Mouse (Mus musculus) brain, adult 2 months (tissue): ENCODE results near the gene Ttc34.

Experiments used
- DNase-seq: peaks from one replicate; pipeline ENCODE4 v3.0.0; 2011; ENCODE audit warnings: low read depth, low spot score

Gene Ttc34

DNA sequence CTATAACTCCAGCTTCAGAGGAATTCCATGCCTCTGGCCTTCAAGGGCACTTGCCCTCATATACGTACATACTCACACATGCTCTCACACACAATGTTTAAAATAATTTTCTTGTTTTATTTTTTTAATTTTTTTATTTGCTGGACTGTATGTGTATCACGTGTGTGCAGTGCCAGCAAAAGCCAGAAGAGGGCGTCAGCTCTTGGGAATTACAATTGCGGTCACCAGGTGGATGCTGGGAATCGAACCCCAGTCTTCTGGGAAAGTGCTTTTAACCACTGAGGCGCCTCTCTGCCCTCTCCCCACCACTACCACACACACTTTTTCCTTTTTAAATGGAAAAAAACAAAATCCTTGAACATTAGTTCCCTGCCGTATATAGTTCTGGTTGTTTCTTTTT, 19.6 kb downstream of the Ttc34 start:
- DNase-seq = no peak

DNA sequence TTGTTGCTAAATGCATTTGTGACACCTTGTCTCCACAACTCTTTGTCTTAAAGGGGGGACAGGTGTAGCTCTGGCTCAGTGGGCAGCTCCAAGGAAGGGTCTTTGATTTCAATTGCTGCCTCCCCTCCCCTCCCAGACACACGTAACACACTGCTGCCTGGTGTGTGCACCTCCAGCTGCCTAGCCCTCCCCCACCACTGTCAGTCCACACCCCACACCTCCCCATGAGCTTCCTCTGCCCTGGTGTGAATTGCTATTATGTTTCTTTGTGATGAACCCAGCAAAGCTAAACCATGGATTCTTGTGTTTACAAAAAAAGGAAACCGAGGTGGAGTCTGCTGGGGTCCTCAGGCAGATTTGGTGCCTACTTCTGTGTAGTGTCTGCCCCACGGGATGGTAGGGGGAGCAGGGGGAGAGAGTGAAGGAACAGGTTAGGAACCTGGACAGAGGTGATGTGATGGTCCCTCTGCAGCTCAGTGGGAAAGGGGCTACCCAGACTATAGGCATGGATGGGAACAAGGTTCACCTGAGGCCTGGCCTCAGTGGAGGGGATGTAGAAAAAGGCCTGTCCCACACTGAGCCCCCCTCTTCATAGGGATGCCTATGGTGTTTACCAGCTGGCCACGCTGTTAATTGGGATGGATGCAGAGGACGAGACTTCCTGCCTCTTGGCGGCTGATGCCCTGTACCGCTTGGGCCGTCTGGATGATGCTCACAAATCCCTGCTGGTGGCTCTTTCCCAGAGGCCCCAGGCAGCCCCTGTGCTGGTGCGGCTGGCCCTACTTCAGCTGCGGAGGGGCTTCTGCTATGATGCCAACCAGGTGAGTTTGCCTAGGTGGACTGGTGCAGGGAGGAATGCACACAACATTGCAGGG, 20.3 kb downstream of the Ttc34 start:
- DNase-seq = no peak

- no peak for DNase-seq
Measured at GRCm38 (mm10) chr4:154858601-154859000, 21.3 kb downstream of the Ttc34 start.

GRCm38 (mm10) chr4:154861967-154862366, 24.7 kb downstream of the Ttc34 start:
- no peak for DNase-seq

GRCm38 (mm10) chr4:154863436-154863935, 26.2 kb downstream of the Ttc34 start:
- DNase-seq = no peak

DNA sequence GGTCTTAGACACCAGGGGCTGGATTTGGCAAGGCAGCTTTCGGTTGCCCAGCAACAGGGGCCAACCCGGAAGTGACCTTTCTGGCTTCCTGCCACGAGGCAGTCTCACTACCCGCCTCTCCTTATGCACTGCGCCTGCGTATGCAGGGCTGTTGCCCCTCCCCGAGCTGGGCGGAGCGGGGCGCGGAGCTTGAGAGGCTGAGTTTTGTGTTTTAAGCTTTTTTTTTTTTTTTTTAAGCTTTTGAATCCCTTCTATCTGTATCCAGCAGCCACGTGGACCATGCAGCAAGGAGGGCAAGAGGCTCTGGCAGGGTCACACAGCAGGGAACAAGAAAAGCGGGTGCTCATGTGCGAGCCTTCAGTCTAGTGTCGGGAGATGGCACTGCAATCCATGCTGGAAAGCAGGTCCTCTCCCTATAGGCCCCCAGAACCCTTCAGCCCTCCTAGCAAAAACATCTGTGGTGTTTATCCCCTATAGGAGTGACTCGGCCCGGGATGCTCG, 27.1 kb downstream of the Ttc34 start:
- DNase-seq = peak; percentile 95

DNA sequence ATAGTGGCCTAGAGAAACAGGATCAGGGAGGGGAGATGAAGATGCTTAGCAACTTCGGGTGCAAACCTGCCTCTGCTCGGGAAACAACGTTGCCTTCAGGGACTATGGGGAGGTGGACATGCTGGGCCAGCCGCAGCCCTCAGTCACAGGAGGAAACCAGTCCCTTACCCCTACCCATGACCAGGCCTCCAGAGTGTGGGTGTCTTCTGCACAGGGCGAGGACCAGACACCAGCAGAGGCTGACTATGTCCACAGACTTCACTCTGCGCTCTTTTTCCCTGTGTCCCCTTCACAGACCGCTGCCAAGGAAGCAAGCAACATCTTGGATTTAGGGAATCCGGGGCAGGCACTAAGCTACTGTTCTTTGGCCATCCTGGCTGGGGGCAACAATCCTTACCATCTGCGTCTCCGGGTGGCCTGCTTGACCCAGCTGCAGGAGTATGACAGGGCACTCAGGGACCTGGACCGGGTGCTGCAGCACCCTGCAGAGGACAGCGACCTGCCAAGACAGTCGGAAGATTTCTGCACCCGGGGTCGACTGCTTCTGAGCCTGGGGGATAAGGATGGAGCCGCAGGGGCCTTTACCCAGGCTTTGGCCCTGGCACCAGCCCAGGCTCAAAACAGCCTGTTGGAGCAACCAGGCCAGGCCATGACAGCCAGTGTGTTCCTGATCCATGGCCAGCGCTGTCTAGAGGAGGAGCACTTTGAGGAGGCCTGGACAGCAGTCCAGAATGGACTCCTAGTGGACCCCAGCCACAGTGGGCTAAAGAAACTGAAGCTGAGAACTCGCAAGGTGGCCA, 27.9 kb downstream of the Ttc34 start:
- DNase-seq = no peak

DNA sequence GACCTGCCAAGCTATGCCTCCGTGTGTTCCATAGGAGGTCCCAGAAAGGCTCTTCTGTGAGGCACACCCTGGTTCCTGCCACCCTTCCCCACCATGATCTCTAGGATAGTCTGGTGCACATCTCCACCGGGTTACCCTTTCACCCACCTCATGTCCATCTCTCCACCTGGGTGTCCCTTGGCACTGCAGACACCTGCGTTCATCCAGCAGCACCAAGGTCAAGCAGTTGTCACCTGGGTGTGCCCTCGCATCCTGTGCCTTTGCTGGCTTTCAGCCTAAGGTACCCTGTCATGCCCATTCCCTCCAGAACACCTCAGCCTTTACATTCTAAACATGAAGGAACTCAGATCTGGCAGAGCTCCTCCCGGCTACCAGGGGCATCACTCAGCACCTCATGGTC, 29.1 kb downstream of the Ttc34 start:
- DNase-seq = no peak

DNA sequence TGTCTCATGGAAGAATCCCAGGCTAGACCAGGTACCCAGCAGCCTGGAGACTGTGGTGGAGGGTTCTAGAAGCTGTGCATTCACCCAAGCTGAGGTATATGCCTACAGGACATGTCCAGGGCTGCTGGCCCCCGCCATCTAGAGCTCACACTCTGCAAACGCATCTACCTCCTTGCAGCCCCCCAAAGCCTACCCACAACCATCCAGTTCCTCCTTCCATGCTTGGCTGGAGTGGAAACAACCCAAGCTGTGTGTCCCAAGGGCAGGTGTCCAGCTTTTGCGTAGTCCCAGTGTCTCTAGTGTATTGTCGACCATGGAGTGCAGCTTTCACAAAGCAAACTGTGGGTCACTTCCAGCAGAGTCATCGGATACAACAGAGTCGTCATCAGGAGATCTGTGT, 30.0 kb downstream of the Ttc34 start:
- DNase-seq = no peak

- no peak for DNase-seq
Measured at GRCm38 (mm10) chr4:154869440-154869839, 32.2 kb downstream of the Ttc34 start, which contains the start of gene Mmel1. Mmel1 (plus strand) TSS chr4:154869585.

DNA sequence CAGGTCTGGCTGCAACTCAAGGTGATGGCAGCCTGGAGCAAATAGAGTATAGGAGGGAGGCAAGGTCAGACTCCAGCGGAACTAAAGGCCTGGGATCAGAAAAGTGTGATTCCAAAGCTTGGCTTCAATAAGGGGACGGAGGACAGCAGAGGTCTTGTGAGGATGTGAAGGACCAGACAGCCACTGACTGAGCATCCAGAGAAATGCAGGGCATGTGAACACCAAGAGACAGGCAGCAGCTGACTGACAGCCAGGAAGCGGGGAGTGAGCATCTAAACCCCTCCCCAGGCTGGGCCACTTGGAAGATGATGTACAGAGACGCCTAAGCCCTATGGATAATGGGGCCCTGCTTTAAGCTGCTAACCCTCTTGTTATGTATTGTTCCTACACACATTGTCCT, 33.5 kb downstream of the Ttc34 start:
- DNase-seq = no peak

GRCm38 (mm10) chr4:154871757-154872251, 34.5 kb downstream of the Ttc34 start:
- peak; percentile 54 for DNase-seq

- no peak for DNase-seq
Measured at GRCm38 (mm10) chr4:154873186-154873585, 35.9 kb downstream of the Ttc34 start.

DNA sequence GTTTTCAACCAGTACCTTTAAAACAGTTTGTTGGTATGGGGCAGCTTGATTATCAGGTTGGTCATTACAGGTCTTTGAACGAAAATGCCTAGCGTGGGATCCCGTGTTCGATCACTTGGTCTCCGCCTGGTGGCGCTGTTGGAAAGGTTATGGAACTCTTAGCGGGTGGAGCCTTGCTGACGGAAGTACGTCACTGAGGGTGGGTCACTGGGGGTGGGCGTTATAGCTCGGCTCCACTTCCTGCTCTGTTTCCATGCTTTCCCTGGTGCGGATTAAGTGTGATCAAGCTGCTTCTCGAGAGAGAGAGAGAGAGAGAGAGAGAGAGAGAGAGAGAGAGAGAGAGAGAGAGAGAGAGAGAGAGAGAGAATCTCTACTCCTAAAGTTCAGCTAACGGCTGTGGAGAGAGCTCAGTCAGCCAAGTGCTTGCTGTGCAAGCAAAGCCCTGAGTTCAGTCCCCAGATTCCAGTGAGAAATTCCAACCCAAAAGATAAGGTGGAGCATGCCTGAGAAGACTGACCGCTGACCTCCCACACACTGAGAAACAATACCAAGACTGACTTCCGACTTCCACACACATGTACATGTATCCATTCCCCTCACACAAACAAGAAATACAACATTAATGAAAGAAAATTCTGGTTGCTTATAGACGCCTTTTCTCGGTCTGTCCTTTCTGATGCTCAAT, 40.7 kb downstream of the Ttc34 start:
- peak; percentile 98 for DNase-seq

DNA sequence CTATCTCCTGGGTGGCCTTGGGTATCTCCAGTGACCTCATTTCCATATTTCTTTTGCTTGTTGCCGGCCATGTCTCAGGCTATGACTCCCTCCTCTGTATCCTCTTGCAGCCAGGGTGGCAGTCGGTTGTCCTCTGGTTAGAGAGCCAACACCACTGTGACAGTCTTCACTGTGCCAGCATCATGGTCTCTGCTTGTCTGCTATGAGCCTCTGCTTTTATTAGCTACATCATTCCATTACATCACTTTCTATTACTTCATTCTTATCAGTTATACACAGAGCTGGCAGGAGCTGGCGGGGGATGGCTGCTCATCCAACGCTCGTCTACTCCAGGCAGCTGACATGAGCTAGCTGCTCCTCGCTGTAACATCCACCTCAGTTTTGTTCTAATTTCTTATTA, 43.5 kb downstream of the Ttc34 start:
- no peak for DNase-seq

GRCm38 (mm10) chr4:154882014-154882659, 44.9 kb downstream of the Ttc34 start:
- DNase-seq = no peak

GRCm38 (mm10) chr4:154885416-154885815, 48.2 kb downstream of the Ttc34 start:
- no peak for DNase-seq

DNA sequence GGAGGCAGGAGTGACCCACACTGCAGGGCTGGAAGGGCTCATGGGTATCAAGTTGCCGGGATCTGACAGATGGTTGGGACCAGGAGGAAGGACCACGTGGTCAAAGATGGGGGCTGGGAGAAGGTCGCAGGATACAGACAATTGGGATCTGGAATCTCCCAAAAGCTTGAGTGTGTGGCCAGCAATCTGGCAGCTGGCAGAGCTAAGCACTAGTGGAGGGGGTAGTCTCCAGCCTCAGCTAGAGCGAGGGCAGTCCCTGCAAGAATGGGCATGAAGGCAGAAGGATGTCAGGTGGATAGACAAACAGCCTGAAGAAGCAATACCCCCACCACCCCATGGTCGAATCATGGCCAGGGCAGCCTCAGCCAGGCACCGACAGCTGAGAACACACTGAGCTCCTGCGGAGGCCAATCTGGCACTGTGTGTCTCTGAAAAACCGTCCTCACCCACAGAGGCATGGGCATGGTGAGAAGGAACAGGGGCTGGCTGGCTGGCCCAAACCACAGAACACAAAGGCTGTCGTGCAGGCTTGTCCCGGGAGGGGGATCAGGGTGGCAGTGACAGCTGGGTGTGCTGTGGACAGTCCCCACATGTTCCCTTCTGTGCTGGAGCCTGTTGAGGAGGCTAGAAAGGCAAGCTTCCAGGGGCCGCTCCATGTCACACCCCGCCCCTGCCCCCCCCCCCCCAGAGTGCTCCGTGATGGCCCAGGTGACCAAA, 49.8 kb downstream of the Ttc34 start:
- peak; percentile 89 for DNase-seq

DNA sequence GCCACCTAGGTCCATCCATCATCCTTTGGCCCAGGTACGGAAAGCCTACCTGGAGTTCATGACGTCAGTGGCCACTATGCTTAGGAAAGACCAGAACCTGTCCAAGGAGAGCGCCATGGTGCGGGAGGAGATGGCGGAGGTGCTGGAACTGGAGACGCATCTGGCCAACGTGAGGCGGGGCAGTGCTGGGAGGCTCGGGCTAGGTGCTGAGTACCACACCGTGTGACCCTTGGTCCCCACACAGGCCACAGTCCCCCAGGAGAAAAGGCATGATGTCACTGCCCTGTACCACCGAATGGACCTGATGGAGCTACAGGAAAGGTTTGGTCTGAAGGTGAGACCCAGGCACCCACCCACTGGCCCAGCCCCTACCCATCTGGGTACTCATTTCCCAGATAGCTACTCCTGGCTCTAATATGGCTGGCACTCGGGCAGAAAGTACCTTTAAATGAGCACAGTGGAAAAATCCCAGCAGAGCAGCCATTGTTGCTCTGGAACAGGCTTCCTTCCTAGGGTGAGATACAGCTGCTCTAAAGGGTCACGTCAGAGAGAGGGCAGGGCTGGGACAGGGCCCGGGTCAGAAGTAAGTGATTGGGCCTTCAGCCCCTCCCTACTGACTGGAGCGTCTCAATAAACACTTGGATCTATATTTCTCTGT, 50.5 kb downstream of the Ttc34 start:
- no peak for DNase-seq

GRCm38 (mm10) chr4:154890887-154891286, 53.6 kb downstream of the Ttc34 start:
- DNase-seq = no peak
